Comparison of ENCODE assay signal across 8 mouse cellular contexts in genomic region chr1:167283441-167284257, GRCm38 (mm10). TPM values are rescaled to one million over a fixed set of nuclear protein-coding genes. Genes with fewer than 3 reads are reported as not detected.
DNase-seq lines count a peak whose midpoint lies in the region; ATAC-seq and TF ChIP-seq lines count a peak whose summit lies in the region.

No protein-coding gene starts in this region.

- no peaks in the 10 kb centered on the region for H3K36me3 ChIP-seq in forebrain, postnatal 0 days (ENCODE audit: insufficient read depth)
- no peaks in the 10 kb centered on the region for H3K36me3 ChIP-seq in intestine, postnatal 0 days (ENCODE audit: control insufficient read depth, insufficient read depth)
- peaks cover 4% of the 10 kb centered on the region; the same call in 1 of the 2 replicates for H3K36me3 ChIP-seq in liver, embryonic 13.5 days
- H3K36me3 ChIP-seq in testis, adult 2 months (ENCODE audit: control insufficient read depth, insufficient read depth, low read length): no peaks in the 10 kb centered on the region

- peak; percentile 28; the same call in 1 of the 2 replicates for TF ChIP-seq POLR2A in testis, adult 2 months (IDR thresholded peaks at IDR 0.05; ENCODE audit: control insufficient read depth, low read depth, low read length)

- under 1% methylated on average over 44 of the region's 44 CpGs for WGBS in forebrain, postnatal 0 days
- under 1% methylated on average over 44 of the region's 44 CpGs for WGBS in intestine, postnatal 0 days
- WGBS in liver, embryonic 13.5 days (ENCODE audit: insufficient replicate concordance): under 1% methylated on average over 44 of the region's 44 CpGs

- H3K9me3 ChIP-seq in forebrain, postnatal 0 days (ENCODE audit: low read length): no peaks in the 10 kb centered on the region
- H3K9me3 ChIP-seq in intestine, postnatal 0 days (ENCODE audit: control insufficient read depth): no peaks in the 10 kb centered on the region
- H3K9me3 ChIP-seq in liver, embryonic 13.5 days (replicated peaks): no peaks in the 10 kb centered on the region

- TF ChIP-seq CTCF in forebrain, postnatal 0 days (IDR thresholded peaks at IDR 0.05; ENCODE audit: low read depth): peak; percentile 41
- TF ChIP-seq CTCF in intestine, postnatal 0 days (IDR thresholded peaks at IDR 0.05; ENCODE audit: low read depth): peak; percentile 36
- no peak for TF ChIP-seq CTCF in testis, adult 2 months (IDR thresholded peaks at IDR 0.05; ENCODE audit: control insufficient read depth, insufficient read depth, insufficient replicate concordance, low read depth, low read length)

- peak overlapping the region; percentile 92 for H3K9ac ChIP-seq in forebrain, postnatal 0 days
- peak overlapping the region; percentile 65 for H3K9ac ChIP-seq in intestine, postnatal 0 days (ENCODE audit: low read depth, low read length)
- H3K9ac ChIP-seq in liver, embryonic 13.5 days: peak overlapping the region; percentile 85

- H3K4me1 ChIP-seq in forebrain, postnatal 0 days (ENCODE audit: insufficient read depth): peaks cover 4% of the 10 kb centered on the region; the same call in 1 of the 2 replicates
- H3K4me1 ChIP-seq in intestine, postnatal 0 days (replicated peaks; ENCODE audit: control insufficient read depth, insufficient read depth, low read length): no peaks in the 10 kb centered on the region
- peaks cover 82% of the 10 kb centered on the region for H3K4me1 ChIP-seq in liver, embryonic 13.5 days (replicated peaks)
- H3K4me1 ChIP-seq in testis, adult 2 months (ENCODE audit: control insufficient read depth, insufficient read depth, low read length): peaks cover 2% of the 10 kb centered on the region

- peak overlapping the region; percentile 96 for H3K27ac ChIP-seq in forebrain, postnatal 0 days (ENCODE audit: low read depth, low read length)
- H3K27ac ChIP-seq in intestine, postnatal 0 days (ENCODE audit: low read depth, low read length): peak overlapping the region; percentile 68
- peak overlapping the region; percentile 83 for H3K27ac ChIP-seq in liver, embryonic 13.5 days
- peak overlapping the region; percentile 93 for H3K27ac ChIP-seq in testis, adult 2 months (ENCODE audit: control insufficient read depth, insufficient read depth, low read depth, low read length)

- H3K27me3 ChIP-seq in forebrain, postnatal 0 days (ENCODE audit: insufficient read depth, low read length): no peaks in the 10 kb centered on the region
- peaks cover 40% of the 10 kb centered on the region for H3K27me3 ChIP-seq in intestine, postnatal 0 days (replicated peaks; ENCODE audit: control insufficient read depth, insufficient read depth, low read length)
- peaks cover 16% of the 10 kb centered on the region for H3K27me3 ChIP-seq in liver, embryonic 13.5 days
- H3K27me3 ChIP-seq in testis, adult 2 months (ENCODE audit: control insufficient read depth, insufficient read depth, low read length): no peaks in the 10 kb centered on the region

- peak; percentile 46 for ATAC-seq in forebrain, postnatal 0 days
- peak; percentile 10; the same call in 1 of the 2 replicates for ATAC-seq in intestine, postnatal 0 days
- ATAC-seq in liver, embryonic 13.5 days (ENCODE audit: low read depth): no peak

- peak overlapping the region; percentile 85 for H3K4me3 ChIP-seq in forebrain, postnatal 0 days (ENCODE audit: low read depth, low read length)
- H3K4me3 ChIP-seq in intestine, postnatal 0 days (ENCODE audit: low read depth, low read length): peak overlapping the region; percentile 67
- H3K4me3 ChIP-seq in liver, embryonic 13.5 days (replicated peaks): peak overlapping the region; percentile 85
- H3K4me3 ChIP-seq in testis, adult 2 months (ENCODE audit: control insufficient read depth, low read depth, low read length): peak overlapping the region; percentile 96

- peak; percentile 19 for DNase-seq in ovary, adult 18-20 months (ENCODE audit: low spot score)
- no peak for DNase-seq in ovary, postnatal 14 days (ENCODE audit: low spot score)
- peak; percentile 54 for DNase-seq in c-Kit-positive CD71-positive TER-119-positive erythroid progenitor cells, embryonic 14.5 days (ENCODE audit: low spot score)
- peak; percentile 79 for DNase-seq in forebrain, postnatal 0 days
- peak; percentile 39 for DNase-seq in liver, embryonic 13.5 days
- DNase-seq in naive thymus-derived CD4-positive, alpha-beta T cell, adult 2 months (ENCODE audit: low read depth): peak; percentile 64

- peak overlapping the region; percentile 76 for H3K4me2 ChIP-seq in forebrain, postnatal 0 days (ENCODE audit: low read depth)
- H3K4me2 ChIP-seq in intestine, postnatal 0 days (replicated peaks; ENCODE audit: low read depth): peak overlapping the region; percentile 93
- H3K4me2 ChIP-seq in liver, embryonic 13.5 days: peak overlapping the region; percentile 99

RNA-seq across cellular contexts. Expression of gene Uck2, which starts 1.5 kb away (rescaled TPM):
- 80.7 and 82.2 TPM in 2 replicates for total RNA-seq in forebrain, postnatal 0 days (2014; rRNA removed)
- polyA plus RNA-seq in forebrain, postnatal 0 days (2015; fragmentation: Nextera tagmentation; extraction: Ambion mirVana): 48.2 and 59.3 TPM in 2 replicates
- 10.1 and 10.8 TPM in 2 replicates for polyA plus RNA-seq in intestine, postnatal 0 days (2015; fragmentation: Nextera tagmentation; extraction: Ambion mirVana)
- 67.1 and 82.5 TPM in 2 replicates for polyA plus RNA-seq in liver, embryonic 13.5 days (2015; fragmentation: Nextera tagmentation; extraction: Ambion mirVana)
- polyA plus RNA-seq in testis, adult 2 months (2012; rRNA removed): 160 and 161 TPM in 2 replicates

RNA-seq across cellular contexts. Expression of gene Tmco1, which starts 24.5 kb away (rescaled TPM):
- total RNA-seq in forebrain, postnatal 0 days (2014; rRNA removed): 55.2 and 60.4 TPM in 2 replicates
- polyA plus RNA-seq in forebrain, postnatal 0 days (2015; fragmentation: Nextera tagmentation; extraction: Ambion mirVana): 70.0 and 76.7 TPM in 2 replicates
- 82.6 and 95.3 TPM in 2 replicates for polyA plus RNA-seq in intestine, postnatal 0 days (2015; fragmentation: Nextera tagmentation; extraction: Ambion mirVana)
- 69.9 and 84.5 TPM in 2 replicates for polyA plus RNA-seq in liver, embryonic 13.5 days (2015; fragmentation: Nextera tagmentation; extraction: Ambion mirVana)
- 27.7 and 34.0 TPM in 2 replicates for polyA plus RNA-seq in testis, adult 2 months (2012; rRNA removed)
